Mouse (Mus musculus) CH12.LX (cell line): ENCODE results near the gene She. TPM values are rescaled to one million over a fixed set of nuclear protein-coding genes. Genes with fewer than 3 reads are reported as not detected.

ENCODE experiments used
- DNase-seq: peaks from one replicate; pipeline ENCODE4 v3.0.0-alpha.2; 2013; ENCODE audit errors: extremely low read depth
- H3K27ac ChIP-seq: 2 replicates; pipeline ENCODE4 v1.5.1; 2012; ENCODE audit warnings: low read depth, mild to moderate bottlenecking, control low read depth, moderate library complexity; ENCODE audit not compliant: insufficient read depth
- H3K27me3 ChIP-seq: replicated peaks from 2 replicates; pipeline ENCODE3; 2012; ENCODE audit warnings: inconsistent platforms
- H3K36me3 ChIP-seq, 2 experiments: replicated peaks in 1 of 2; 2 replicates each; pipeline versions ENCODE3 to v1.6.1; 2012; ENCODE audit warnings: inconsistent platforms in 1 of 2, low read length in 1 of 2, mild to moderate bottlenecking in 1 of 2, mixed read lengths in 1 of 2, moderate library complexity in 1 of 2; ENCODE audit not compliant: control insufficient read depth in 1 of 2, insufficient read depth in 1 of 2
- H3K4me1 ChIP-seq, 2 experiments: 2 replicates each; pipeline ENCODE4 v1.6.1; 2012; ENCODE audit warnings: inconsistent platforms in 1 of 2, moderate library complexity in 1 of 2; ENCODE audit not compliant: insufficient read depth in 2 of 2, control insufficient read depth in 1 of 2
- H3K4me2 ChIP-seq: 2 replicates; pipeline ENCODE4 v1.6.1; 2012; ENCODE audit warnings: low read depth, mild to moderate bottlenecking, control low read depth; ENCODE audit not compliant: poor library complexity, insufficient read depth, severe bottlenecking
- H3K4me3 ChIP-seq, 3 experiments: fragments of 150-350 bp in 1 of 3; sonication (generic) in 1 of 3; replicated peaks in 1 of 3; 2 replicates each; pipeline versions ENCODE3 to v1.5.1; 2011 to 2012; ENCODE audit warnings: low read depth in 2 of 3, low read length in 2 of 3, mild to moderate bottlenecking in 2 of 3, moderate library complexity in 2 of 3, control low read depth in 1 of 3, improper control_type of control experiment in 1 of 3, inconsistent platforms in 1 of 3, mixed read lengths in 1 of 3; ENCODE audit not compliant: poor library complexity in 1 of 3
- H3K79me2 ChIP-seq: replicated peaks from 2 replicates; pipeline ENCODE4 v1.6.1; 2012; ENCODE audit warnings: mild to moderate bottlenecking, moderate library complexity; ENCODE audit not compliant: control insufficient read depth, poor library complexity, insufficient read depth, severe bottlenecking; ENCODE audit errors: extremely low read depth
- H3K9ac ChIP-seq: 2 replicates; pipeline ENCODE4 v1.6.1; 2012; ENCODE audit warnings: low read depth, mild to moderate bottlenecking, control low read depth, moderate library complexity; ENCODE audit not compliant: insufficient read depth
- H3K9me3 ChIP-seq: replicated peaks from 2 replicates; pipeline ENCODE3; 2012; ENCODE audit warnings: low read length, inconsistent platforms, mixed read lengths
- BHLHE40 ChIP-seq: IDR thresholded peaks from 2 replicates; pipeline ENCODE4 v1.6.1; 2011; ENCODE audit warnings: mild to moderate bottlenecking, low read depth, low read length, improper control_type of control experiment
- CHD2 ChIP-seq: IDR thresholded peaks from 2 replicates; pipeline ENCODE4 v1.6.1; 2011; ENCODE audit warnings: low read length, improper control_type of control experiment
- E2F4 ChIP-seq: IDR thresholded peaks from 2 replicates; pipeline ENCODE4 v1.6.1; 2011; ENCODE audit warnings: low read depth, low read length, improper control_type of control experiment; ENCODE audit not compliant: insufficient replicate concordance
- ELF1 ChIP-seq: IDR thresholded peaks from 2 replicates; pipeline ENCODE4 v1.6.1; 2014; ENCODE audit warnings: low read depth, mild to moderate bottlenecking, inconsistent platforms, low read length, improper control_type of control experiment
- ETS1 ChIP-seq: conservative IDR thresholded peaks from 2 replicates; pipeline ENCODE4 v1.6.1; 2012; ENCODE audit warnings: low read depth, mild to moderate bottlenecking, inconsistent platforms, low read length, improper control_type of control experiment, moderate library complexity
- JUN ChIP-seq: IDR thresholded peaks from 2 replicates; pipeline ENCODE4 v1.6.1; 2011; ENCODE audit warnings: low read depth, mild to moderate bottlenecking, low read length, improper control_type of control experiment, moderate library complexity; ENCODE audit not compliant: insufficient read depth
- JUND ChIP-seq: conservative IDR thresholded peaks from 2 replicates; pipeline ENCODE4 v1.6.1; 2011; ENCODE audit warnings: low read depth, low read length, improper control_type of control experiment
- MAX ChIP-seq: IDR thresholded peaks from 2 replicates; pipeline ENCODE4 v1.6.1; 2011; ENCODE audit warnings: low read length, improper control_type of control experiment
- MEF2A ChIP-seq: IDR thresholded peaks from 2 replicates; pipeline ENCODE4 v1.6.1; 2014; ENCODE audit warnings: low read depth, mild to moderate bottlenecking, inconsistent platforms, low read length, improper control_type of control experiment, borderline replicate concordance
- MXI1 ChIP-seq: IDR thresholded peaks from 2 replicates; pipeline ENCODE4 v1.6.1; 2011; ENCODE audit warnings: mild to moderate bottlenecking, low read depth, low read length, improper control_type of control experiment
- NELFE ChIP-seq: IDR thresholded peaks from 2 replicates; pipeline ENCODE4 v1.6.1; 2011; ENCODE audit warnings: low read depth, low read length, improper control_type of control experiment
- PAX5 ChIP-seq: IDR thresholded peaks from 2 replicates; pipeline ENCODE4 v1.6.1; 2012; ENCODE audit warnings: low read length, inconsistent platforms, mixed read lengths
- POLR2AphosphoS2 ChIP-seq: IDR thresholded peaks from 2 replicates; pipeline ENCODE4 v1.6.1; 2011; ENCODE audit warnings: low read depth, low read length, improper control_type of control experiment
- SIN3A ChIP-seq: IDR thresholded peaks from 2 replicates; pipeline ENCODE4 v1.6.1; 2012; ENCODE audit warnings: low read length, improper control_type of control experiment, inconsistent platforms
- TCF12 ChIP-seq: IDR thresholded peaks from 2 replicates; pipeline ENCODE4 v1.6.1; 2014; ENCODE audit warnings: low read depth, mild to moderate bottlenecking, inconsistent platforms, low read length, improper control_type of control experiment
- UBTF ChIP-seq: IDR thresholded peaks from 2 replicates; pipeline ENCODE4 v1.6.1; 2012; ENCODE audit warnings: low read depth, mild to moderate bottlenecking, inconsistent platforms, low read length, improper control_type of control experiment, moderate library complexity
- USF1 ChIP-seq: IDR thresholded peaks from 2 replicates; pipeline ENCODE4 v1.6.1; 2014; ENCODE audit warnings: low read depth, mild to moderate bottlenecking, inconsistent platforms, low read length, improper control_type of control experiment
- USF2 ChIP-seq: conservative IDR thresholded peaks from 2 replicates; pipeline ENCODE4 v1.6.1; 2011; ENCODE audit warnings: low read depth, low read length, improper control_type of control experiment
- ZC3H11A ChIP-seq: IDR thresholded peaks from 2 replicates; pipeline ENCODE4 v1.6.1; 2012; ENCODE audit warnings: low read depth, mild to moderate bottlenecking, inconsistent platforms, low read length, improper control_type of control experiment
- ZKSCAN1 ChIP-seq: IDR thresholded peaks from 2 replicates; pipeline ENCODE4 v1.6.1; 2012; ENCODE audit warnings: low read depth, inconsistent platforms, low read length, improper control_type of control experiment, borderline replicate concordance
- ZMIZ1 ChIP-seq: IDR thresholded peaks from 2 replicates; pipeline ENCODE4 v1.6.1; 2012; ENCODE audit warnings: low read depth, mild to moderate bottlenecking, inconsistent platforms, low read length, improper control_type of control experiment
- dilution Hi-C: fragments of 300-500 bp; cut with MboI; formaldehyde crosslinking; loops from 2 replicates; pipeline ENCODE4 v1.14.3; 2020; ENCODE audit warnings: low sequenced_read_pairs; ENCODE audit not compliant: extremely low pct_unique_long_range_greater_than_20kb, extremely low pct_ligation_motif_present
- in situ Hi-C: fragments of 300-500 bp; cut with MboI; formaldehyde crosslinking; loops from 3 replicates; pipeline ENCODE4 v1.14.3; 2019; ENCODE audit warnings: low sequenced_read_pairs, low pct_ligation_motif_present, low pct_unique_long_range_greater_than_20kb, mixed read lengths
- polyA plus RNA-seq: library from polyadenylated mRNA; unstranded; fragments of >175 nt; gene quantifications from 2 replicates; pipeline ENCODE4 v1.2.1, GENCODE M21; 2012; ENCODE audit warnings: low read depth; ENCODE audit not compliant: insufficient read length
- total RNA-seq, 2 experiments: library from RNA; depleted of rRNA; stranded (reverse); fragments of 300-350 nt in 1 of 2; fragments of >200 nt in 1 of 2; gene quantifications; 2 replicates each; pipeline ENCODE4 v1.2.3; 2012 to 2014

The She gene
- total and polyA plus RNA-seq, 3 experiments = not detected

DNA sequence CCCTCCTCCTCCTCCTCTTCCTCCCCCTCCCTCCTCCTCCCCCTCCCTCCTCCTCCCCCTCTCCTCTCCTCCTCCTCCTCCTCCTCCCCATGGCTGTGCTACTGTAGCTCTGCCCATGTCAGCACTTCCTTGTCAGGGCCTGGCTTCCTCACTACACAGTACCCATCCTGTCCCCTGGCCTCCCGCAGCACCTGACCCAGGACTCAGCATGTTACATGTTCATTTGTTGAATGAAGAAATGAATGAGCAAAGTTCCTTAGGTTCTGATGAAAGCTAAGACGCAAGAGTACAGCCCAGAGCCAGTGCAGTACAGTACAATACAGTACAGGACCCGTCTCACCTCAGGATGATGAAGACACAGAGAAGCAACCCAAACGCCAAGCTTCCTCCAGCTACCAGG, 45.3 kb downstream of the She start:
- in situ Hi-C loops = no loop called here

DNA sequence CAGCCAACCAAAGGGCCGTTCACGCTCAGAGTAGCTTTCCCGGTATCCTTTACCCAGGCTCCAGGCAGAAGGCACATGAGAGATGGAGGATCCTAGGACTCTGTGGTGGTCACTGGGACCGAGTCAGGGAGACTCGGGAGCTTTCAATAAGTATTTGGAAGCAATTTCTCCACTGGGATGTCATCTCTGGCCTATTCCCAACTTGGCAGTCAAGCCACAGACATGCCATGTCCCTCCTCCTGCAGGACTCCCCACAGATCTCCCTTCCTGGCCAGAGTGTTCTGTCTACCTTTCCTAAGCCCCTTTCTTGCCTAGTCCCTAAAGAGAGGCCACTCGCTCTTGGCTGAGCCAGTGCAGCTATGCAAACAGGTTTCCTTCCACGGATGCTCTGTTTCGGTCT, 46.0 kb downstream of the She start:
- H3K4me3 ChIP-seq = no peak overlapping the region
- H3K27me3 ChIP-seq = no peaks in the 10 kb centered on the region
- in situ Hi-C loops (no loop called here), dilution Hi-C loops (no loop called here)
- no peak overlapping the region for H3K4me2 ChIP-seq
- peaks cover 10 to 61% of the 10 kb centered on the region in 2 experiments for H3K4me1 ChIP-seq
- H3K79me2 ChIP-seq = no peaks in the 10 kb centered on the region
- H3K36me3 ChIP-seq = peaks cover 0 to 10% of the 10 kb centered on the region in 2 experiments
- peaks cover 7% of the 10 kb centered on the region for H3K9me3 ChIP-seq
- no peak for TF ChIP-seq CHD2
- TF ChIP-seq MXI1 = no peak
- TF ChIP-seq NELFE = no peak
- no peak for TF ChIP-seq UBTF
- TF ChIP-seq ZMIZ1 = no peak
- TF ChIP-seq PAX5 = no peak
- TF ChIP-seq TCF12 = no peak
- TF ChIP-seq MEF2A = no peak
- H3K27ac ChIP-seq = no peak overlapping the region
- no peak for DNase-seq
- H3K9ac ChIP-seq = no peak overlapping the region

More for the DNA sequence above, 45.3 kb downstream of the She start:
- dilution Hi-C loops = no loop called here
- no peak for DNase-seq
- H3K4me2 ChIP-seq = no peak overlapping the region
- H3K79me2 ChIP-seq = no peaks in the 10 kb centered on the region
- H3K9me3 ChIP-seq = peaks cover 7% of the 10 kb centered on the region
- H3K36me3 ChIP-seq = peaks cover 0 to 10% of the 10 kb centered on the region in 2 experiments
- H3K27me3 ChIP-seq = no peaks in the 10 kb centered on the region
- H3K4me1 ChIP-seq = peaks cover 9 to 59% of the 10 kb centered on the region in 2 experiments
- TF ChIP-seq ZC3H11A = no peak
- no peak for TF ChIP-seq MAX
- no peak for TF ChIP-seq MXI1
- TF ChIP-seq JUND = no peak
- TF ChIP-seq BHLHE40 = no peak
- TF ChIP-seq E2F4 = no peak
- no peak for TF ChIP-seq USF1
- TF ChIP-seq JUN = no peak
- TF ChIP-seq ZKSCAN1 = no peak
- TF ChIP-seq POLR2AphosphoS2 = no peak
- no peak for TF ChIP-seq ELF1
- no peak for TF ChIP-seq USF2
- TF ChIP-seq SIN3A = no peak
- TF ChIP-seq ETS1 = no peak
- H3K27ac ChIP-seq = no peak overlapping the region
- H3K9ac ChIP-seq = no peak overlapping the region
- no peak overlapping the region for H3K4me3 ChIP-seq
